Mouse (Mus musculus): ENCODE measurements around the gene Hspbap1.
A peak's percentile ranks its signal among the peaks of the same experiment; 100 is the strongest.

Hspbap1 gene

DNA sequence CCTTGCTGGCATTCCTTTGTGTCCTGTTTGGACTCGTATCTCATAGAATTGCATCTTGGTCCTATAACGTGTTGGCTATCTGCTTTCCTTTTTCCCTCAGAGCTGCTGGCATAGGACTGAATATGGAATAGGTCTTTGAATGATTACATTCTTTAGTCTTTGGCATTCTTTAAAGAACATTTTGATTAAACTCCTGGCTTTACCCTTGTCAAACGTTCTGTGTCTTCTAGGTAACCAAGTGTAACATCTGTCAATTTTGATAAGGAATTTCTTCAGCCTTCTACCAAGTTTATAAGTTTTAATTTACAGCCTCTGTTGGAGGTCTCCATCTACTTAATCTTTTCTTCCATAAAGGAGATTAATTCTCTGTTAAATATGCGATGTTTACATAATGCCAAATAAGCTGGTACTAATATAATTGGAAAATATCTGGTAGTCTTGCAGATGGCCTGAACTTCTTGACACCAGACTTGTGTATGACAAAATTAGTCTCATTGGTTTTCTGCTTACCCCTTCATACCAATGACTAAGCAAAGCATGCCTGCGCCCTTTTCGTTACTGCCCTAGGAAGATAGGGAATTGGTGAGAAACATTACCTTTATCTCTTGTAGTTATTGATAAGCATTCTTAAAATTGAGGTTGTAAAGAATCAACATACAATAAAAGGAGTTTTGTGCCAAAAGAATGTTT lies 36.9 kb downstream of the Hspbap1 start:
- no peak for DNase-seq

- no peak for DNase-seq
These were observed 37.5 kb downstream of the Hspbap1 start for GRCm38 (mm10) chr16:35807663-35807992.

- DNase-seq: no peak
These were observed 38.7 kb downstream of the Hspbap1 start for GRCm38 (mm10) chr16:35808838-35809237.

GRCm38 (mm10) chr16:35813119-35813518 lies 42.9 kb downstream of the Hspbap1 start:
- no peak for DNase-seq

GRCm38 (mm10) chr16:35817255-35818089 lies 47.3 kb downstream of the Hspbap1 start:
- peak; percentile 84 to 85 for DNase-seq

DNA sequence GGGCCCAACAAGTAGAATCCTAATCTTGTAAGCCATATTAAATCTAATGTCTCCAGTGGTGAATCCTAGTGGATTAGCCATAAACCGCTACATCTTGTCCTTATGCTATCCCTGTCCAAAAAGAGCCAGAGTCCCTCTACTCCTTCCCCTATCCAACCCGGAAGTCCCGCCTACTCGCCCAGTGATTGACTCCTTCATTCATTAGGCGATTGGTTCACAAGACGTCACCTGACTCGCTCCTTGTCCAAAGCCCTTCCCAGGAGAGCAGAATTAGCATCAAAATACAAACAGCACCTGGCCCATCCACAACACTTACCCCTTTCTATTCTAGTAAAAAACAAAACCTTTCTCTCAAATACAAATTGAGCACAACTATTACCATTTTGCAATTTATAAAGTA lies 59.8 kb downstream of the Hspbap1 start:
- no peak for DNase-seq

DNA sequence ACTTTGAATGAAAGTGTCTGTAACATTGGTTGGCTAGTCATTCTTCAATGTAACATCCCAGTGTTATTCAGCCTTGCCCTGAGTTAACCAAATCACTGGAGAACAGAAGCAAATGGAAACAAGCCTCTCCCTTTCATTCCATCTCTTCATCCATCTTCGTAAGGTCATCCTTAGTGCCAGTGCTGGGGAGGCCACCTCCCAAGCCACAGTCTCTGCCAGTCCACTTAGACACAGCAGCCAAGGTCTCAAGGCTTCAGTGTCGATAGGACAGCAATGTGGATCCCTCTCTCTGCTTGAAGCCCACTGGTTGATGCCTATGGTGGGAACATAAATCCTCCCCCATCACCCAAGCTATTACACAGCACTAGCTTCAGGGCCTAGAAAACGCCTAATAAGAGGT lies 62.8 kb downstream of the Hspbap1 start:
- DNase-seq: no peak

DNA sequence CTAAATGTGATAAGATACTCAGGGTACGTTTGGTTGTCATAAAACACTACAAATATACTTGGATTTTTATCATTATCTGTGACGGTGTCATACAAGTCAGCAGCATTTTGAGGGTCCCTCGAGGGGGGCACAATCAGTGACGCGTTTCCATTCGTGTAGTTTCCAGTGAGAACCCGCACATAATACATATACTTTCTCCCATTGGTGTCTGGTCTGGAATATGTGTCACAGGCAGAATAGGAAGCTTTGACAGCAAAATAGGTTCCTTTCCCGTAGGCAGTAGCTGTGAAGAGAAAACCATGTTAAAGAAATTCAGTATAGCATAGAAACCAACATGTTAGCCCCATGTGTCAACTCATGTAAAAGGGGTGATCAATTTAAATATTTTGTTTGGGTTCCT lies 64.5 kb downstream of the Hspbap1 start:
- no peak for DNase-seq

- DNase-seq: peak; percentile 58 to 66
These were observed 69.5 kb downstream of the Hspbap1 start for GRCm38 (mm10) chr16:35839680-35840079.

GRCm38 (mm10) chr16:35847138-35847537 lies 77.0 kb downstream of the Hspbap1 start:
- no peak for DNase-seq

DNA sequence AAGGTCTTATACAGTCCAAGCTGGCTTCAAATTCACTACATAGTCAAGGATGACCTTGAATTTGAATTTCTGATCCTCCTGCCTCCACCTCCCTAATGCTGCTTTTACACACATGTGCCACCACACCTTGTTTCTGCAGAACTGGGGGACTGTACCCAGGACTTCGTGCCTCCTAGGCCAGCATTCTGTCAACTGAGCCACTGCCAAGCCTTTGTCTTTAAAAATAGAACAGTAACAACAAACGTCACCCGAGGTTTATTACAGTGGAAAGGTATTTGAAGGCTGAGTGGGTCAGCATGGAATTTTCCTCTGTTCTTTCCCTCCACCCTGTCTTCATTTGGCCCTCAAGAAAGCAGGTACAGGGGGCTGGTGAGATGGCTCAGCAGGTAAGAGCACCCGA lies 85.7 kb downstream of the Hspbap1 start:
- DNase-seq: no peak

DNA sequence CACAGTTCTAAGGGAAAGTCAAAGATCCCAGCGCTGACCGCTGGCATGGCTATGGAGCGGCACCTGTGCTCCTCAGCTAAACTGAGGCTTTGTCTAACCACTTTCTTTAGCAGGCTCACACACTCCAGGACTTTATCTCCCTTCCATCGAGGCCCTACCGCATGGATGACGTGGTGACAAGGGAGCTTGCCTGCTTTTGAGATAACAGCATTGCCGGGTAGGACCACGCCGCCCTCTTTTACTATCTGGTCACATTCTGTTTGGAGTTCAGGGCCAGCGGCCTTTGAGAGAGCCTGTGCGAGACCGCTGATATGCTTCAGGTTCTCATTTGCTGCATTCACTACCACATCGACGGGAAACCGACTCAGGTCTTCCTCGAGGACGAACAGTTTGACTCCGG lies 86.6 kb downstream of the Hspbap1 start:
- DNase-seq: no peak

GRCm38 (mm10) chr16:35860236-35860635 lies 90.1 kb downstream of the Hspbap1 start:
- DNase-seq: no peak

DNA sequence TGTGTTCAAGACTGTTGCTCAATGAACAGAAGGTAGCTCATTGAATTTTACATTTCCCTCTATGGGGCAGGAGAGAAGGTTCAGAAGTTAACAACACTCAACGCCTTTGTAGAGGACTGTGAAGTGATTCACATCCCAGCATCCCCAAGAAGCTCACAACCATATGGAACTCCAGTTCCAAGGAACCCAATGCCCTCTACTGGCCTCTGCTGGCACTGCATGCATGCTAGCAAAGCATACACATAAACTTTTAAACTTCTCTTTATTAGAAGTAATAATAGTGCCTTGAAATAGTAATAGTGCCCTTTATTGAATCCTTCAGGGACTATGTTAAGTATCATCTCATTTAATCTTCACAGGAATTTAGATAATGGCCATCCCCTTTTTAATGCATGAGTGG lies 91.9 kb downstream of the Hspbap1 start:
- DNase-seq: peak; percentile 43 to 46

DNA sequence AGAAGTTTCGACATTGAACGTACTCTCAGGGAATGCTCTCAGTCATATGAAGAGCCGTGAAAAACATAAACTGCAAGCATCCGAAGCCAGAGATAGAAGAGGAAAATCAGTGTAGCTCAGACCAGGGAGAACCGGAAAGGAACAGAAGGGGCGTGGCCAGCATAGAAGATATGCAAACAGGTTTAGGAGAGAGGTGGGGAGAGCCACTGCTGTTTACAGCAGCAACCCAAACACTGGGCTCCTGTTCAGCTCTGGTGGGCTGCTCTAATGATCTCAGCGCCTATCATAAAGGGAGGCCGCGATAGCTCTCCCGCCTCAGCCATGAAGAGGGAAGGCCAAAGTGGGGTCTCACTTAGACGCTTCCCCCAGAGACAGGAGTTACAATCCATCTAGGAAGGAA lies 97.6 kb downstream of the Hspbap1 start:
- DNase-seq: no peak

- DNase-seq: peak; percentile 22
These were observed 99.0 kb downstream of the Hspbap1 start for GRCm38 (mm10) chr16:35869126-35869525.

- no peak for DNase-seq
These were observed 99.5 kb downstream of the Hspbap1 start for GRCm38 (mm10) chr16:35869656-35870055.

- no peak for DNase-seq
These were observed 100.4 kb downstream of the Hspbap1 start for GRCm38 (mm10) chr16:35870581-35871047.

DNA sequence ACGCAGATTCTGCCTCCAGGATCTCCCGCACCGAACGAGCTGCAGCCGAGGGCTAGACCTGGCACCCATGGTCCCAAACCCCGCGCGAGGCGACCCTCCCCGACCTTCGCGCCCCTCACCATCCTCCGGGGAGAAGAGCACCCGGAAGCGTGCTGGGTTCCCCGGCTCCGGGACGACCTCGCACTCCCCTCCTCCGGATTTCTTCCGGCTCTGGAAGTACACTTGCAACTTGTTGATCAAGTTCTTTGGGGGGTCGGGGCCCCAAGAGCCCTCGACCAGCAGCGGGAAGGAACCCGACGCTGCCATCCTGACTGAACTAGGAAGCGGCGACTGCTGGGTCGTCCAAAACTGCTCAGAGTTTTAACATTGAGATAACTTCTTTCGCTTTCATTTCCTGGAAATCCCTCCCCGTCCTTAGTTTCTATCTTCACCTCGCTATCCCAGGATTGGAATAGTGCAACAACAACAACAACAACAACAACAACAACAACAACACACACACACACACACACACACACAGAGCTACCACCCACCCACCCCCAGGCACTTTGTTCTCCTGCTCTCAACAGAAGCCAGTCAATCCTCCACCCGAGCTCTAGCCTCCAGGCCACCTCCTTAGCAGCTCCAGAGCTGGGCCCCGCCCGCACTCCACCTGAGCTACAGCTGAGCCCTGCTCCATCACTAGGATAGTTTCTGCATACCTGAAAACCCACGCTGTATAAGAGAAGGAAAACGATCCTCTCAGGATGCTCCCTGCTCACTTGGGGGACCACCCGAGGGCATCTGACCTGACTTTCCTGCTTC lies 101.1 kb downstream of the Hspbap1 start, which contains the start of gene Parp14:
Gene Parp14, minus strand, starts transcription at position 497 of the 804 bp plus-strand sequence.
- peak; percentile 54 to 55 for DNase-seq

DNA sequence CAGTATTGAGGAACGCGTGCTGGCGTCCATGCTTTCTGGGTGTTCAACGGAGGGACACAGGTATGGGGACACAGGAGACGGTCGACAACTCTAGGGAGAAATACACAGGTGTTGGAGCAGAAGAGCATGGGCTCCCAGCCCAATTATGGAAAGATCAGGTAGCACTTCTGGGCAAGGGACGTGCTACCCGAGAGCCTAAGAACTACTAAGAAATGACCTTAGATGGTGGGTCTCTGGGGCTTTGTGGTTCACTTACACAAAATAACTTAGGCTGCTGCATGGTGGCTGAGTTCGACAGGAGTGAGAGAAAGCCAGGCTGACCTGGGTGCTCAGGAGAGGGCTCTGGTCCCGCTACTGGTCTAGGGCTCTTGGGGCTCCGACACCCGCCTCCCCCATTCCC lies 101.7 kb downstream of the Hspbap1 start:
- no peak for DNase-seq

GRCm38 (mm10) chr16:35872410-35873006 lies 102.3 kb downstream of the Hspbap1 start:
- DNase-seq: peak; percentile 24 to 26

GRCm38 (mm10) chr16:35874416-35874815 lies 104.2 kb downstream of the Hspbap1 start:
- peak; percentile 80 to 81 for DNase-seq

All from B cell, adult 2 months (primary cell).